Mouse (Mus musculus) activated CD4-positive, CD25-positive, alpha-beta regulatory T cell, adult 4 months (primary cell): Measurements from ENCODE around the gene Polr2h. TPM values are rescaled to one million over a fixed set of nuclear protein-coding genes. Genes with fewer than 3 reads are reported as not detected.

ENCODE experiments used
- polyA plus RNA-seq, 2 experiments: library from polyadenylated mRNA; unstranded; fragments of 100-300 nt; shearing (Covaris generic); gene quantifications; one replicate each; pipeline ENCODE4 v1.2.1; 2017

The Polr2h gene
- polyA plus RNA-seq, 2 experiments from 2014 or later, result 72.6 to 80.2 TPM

Other genes with a start within 250 kb of the Polr2h start
- 10 to 100 TPM; 13.7 to 14.5 TPM for gene Eif2b5, start 218.8 kb upstream of the Polr2h start, polyA plus RNA-seq
- 10 to 100 TPM; 13.2 to 13.7 TPM for gene Dvl3, start 200.7 kb upstream of the Polr2h start, polyA plus RNA-seq
- gene Ap2m1, start 182.2 kb upstream of the Polr2h start, polyA plus RNA-seq, result 100 to 1,000 TPM; 467 to 550 TPM
- 10 to 100 TPM; 49.5 to 57.2 TPM for gene Abcf3, start 169.1 kb upstream of the Polr2h start, polyA plus RNA-seq
- gene Vwa5b2, start 128.2 kb upstream of the Polr2h start, polyA plus RNA-seq, result under 1 TPM; 0.11 to 0.42 TPM
- gene Eef1akmt4, start 106.1 kb upstream of the Polr2h start, polyA plus RNA-seq, result 10 to 100 TPM; 19.0 to 25.6 TPM
- gene Gm49333, start 106.1 kb upstream of the Polr2h start, polyA plus RNA-seq, result not detected
- 10 to 100 TPM; 28.2 to 31.8 TPM for gene Alg3, start 105.9 kb upstream of the Polr2h start, polyA plus RNA-seq
- not detected for gene Camk2n2, start 96.4 kb upstream of the Polr2h start, polyA plus RNA-seq
- gene Ece2, start 87.8 kb upstream of the Polr2h start, polyA plus RNA-seq, result not detected
- gene Psmd2, start 66.0 kb upstream of the Polr2h start, polyA plus RNA-seq, result 100 to 1,000 TPM; 152 to 157 TPM
- gene Eif4g1, start 49.4 kb upstream of the Polr2h start, polyA plus RNA-seq, result 10 to 100 TPM; 44.6 to 82.1 TPM
- 1 to 10 TPM in 1 of 2 experiments, not detected in 1; 1.2 TPM for gene Fam131a, start 24.4 kb upstream of the Polr2h start, polyA plus RNA-seq
- 1 to 10 TPM; 1.3 to 2.0 TPM for gene Clcn2, start 81 bp downstream of the Polr2h start, polyA plus RNA-seq
- not detected for gene Chrd, start 15.5 kb downstream of the Polr2h start, polyA plus RNA-seq
- under 1 TPM in 1 of 2 experiments, not detected in 1; 0.26 TPM for gene Thpo, start 16.8 kb downstream of the Polr2h start, polyA plus RNA-seq